Mouse (Mus musculus): ENCODE data around the gene Aqp9. TPM values are rescaled to one million over a fixed set of nuclear protein-coding genes. Genes with fewer than 3 reads are reported as not detected.

Aqp9 gene
- polyA plus RNA-seq, 1 experiment from 2014 or later, result 0.62 TPM

GRCm38 (mm10) chr9:71070628-71071027, 97.9 kb downstream of the Aqp9 start:
- no peak overlapping the region for H3K9ac ChIP-seq
- no peak overlapping the region for H3K4me2 ChIP-seq (replicated peaks)
- H3K9me3 ChIP-seq, result no peaks in the 10 kb centered on the region
- H3K27me3 ChIP-seq, result no peaks in the 10 kb centered on the region
- no peaks in the 10 kb centered on the region for H3K36me3 ChIP-seq
- 93% methylated on average over 2 of the region's 2 CpGs for WGBS
- no peak overlapping the region for H3K4me3 ChIP-seq
- H3K27ac ChIP-seq, result no peak overlapping the region
- ATAC-seq (ENCODE audit: low FRiP score, low read depth), result no peak
- 0 out of 2 replicates have a peak, but pooled peaks cover 4% of the 10 kb centered on the region for H3K4me1 ChIP-seq

- Histone ChIP-seq H3K4me2 (replicated peaks) (no peak overlapping the region), H3K36me3 (no peaks in the 10 kb centered on the region), H3K9ac (no peak overlapping the region), H3K27me3 (no peaks in the 10 kb centered on the region), H3K4me1 (0 out of 2 replicates have a peak, but pooled peaks cover 4% of the 10 kb centered on the region), H3K4me3 (no peak overlapping the region), H3K27ac (no peak overlapping the region), H3K9me3 (no peaks in the 10 kb centered on the region)
- no peak for ATAC-seq (ENCODE audit: low FRiP score, low read depth)
- WGBS, result 34% methylated on average over 6 of the region's 6 CpGs
These were observed 99.6 kb downstream of the Aqp9 start for GRCm38 (mm10) chr9:71068866-71069390.

GRCm38 (mm10) chr9:71067156-71067555, 101.3 kb downstream of the Aqp9 start:
- Histone ChIP-seq H3K9me3 (no peaks in the 10 kb centered on the region), H3K27me3 (no peaks in the 10 kb centered on the region), H3K9ac (no peak overlapping the region), H3K4me1 (0 out of 2 replicates have a peak, but pooled peaks cover 4% of the 10 kb centered on the region), H3K27ac (no peak overlapping the region), H3K36me3 (no peaks in the 10 kb centered on the region), H3K4me3 (no peak overlapping the region), H3K4me2 (replicated peaks) (no peak overlapping the region)
- 94% methylated on average over 5 of the region's 5 CpGs for WGBS
- no peak for ATAC-seq (ENCODE audit: low FRiP score, low read depth)

- Histone ChIP-seq H3K27me3 (no peaks in the 10 kb centered on the region), H3K4me3 (no peak overlapping the region), H3K36me3 (no peaks in the 10 kb centered on the region), H3K4me2 (replicated peaks) (no peak overlapping the region), H3K9me3 (no peaks in the 10 kb centered on the region), H3K27ac (no peak overlapping the region), H3K9ac (no peak overlapping the region), H3K4me1 (0 out of 2 replicates have a peak, but pooled peaks cover 4% of the 10 kb centered on the region)
- WGBS, result 58% methylated on average over 7 of the region's 7 CpGs
- ATAC-seq (ENCODE audit: low FRiP score, low read depth), result no peak
These were observed 102.0 kb downstream of the Aqp9 start for GRCm38 (mm10) chr9:71066491-71066890.

- no peak overlapping the region for H3K27ac ChIP-seq
- no peaks in the 10 kb centered on the region for H3K27me3 ChIP-seq
- H3K9me3 ChIP-seq, result no peaks in the 10 kb centered on the region
- H3K4me1 ChIP-seq, result 0 out of 2 replicates have a peak, but pooled peaks cover 4% of the 10 kb centered on the region
- WGBS, result 60% methylated on average over 6 of the region's 6 CpGs
- no peak overlapping the region for H3K4me2 ChIP-seq (replicated peaks)
- H3K4me3 ChIP-seq, result no peak overlapping the region
- H3K9ac ChIP-seq, result no peak overlapping the region
- H3K36me3 ChIP-seq, result no peaks in the 10 kb centered on the region
- ATAC-seq (ENCODE audit: low FRiP score, low read depth), result no peak
These were observed 103.1 kb downstream of the Aqp9 start for GRCm38 (mm10) chr9:71065343-71065875.

GRCm38 (mm10) chr9:71064291-71064840, 104.1 kb downstream of the Aqp9 start:
- no peak overlapping the region for H3K9ac ChIP-seq
- 0 out of 2 replicates have a peak, but pooled peaks cover 4% of the 10 kb centered on the region for H3K4me1 ChIP-seq
- ATAC-seq (ENCODE audit: low FRiP score, low read depth), result no peak
- no peaks in the 10 kb centered on the region for H3K9me3 ChIP-seq
- WGBS, result 83% methylated on average over 8 of the region's 8 CpGs
- no peak overlapping the region for H3K4me2 ChIP-seq (replicated peaks)
- no peaks in the 10 kb centered on the region for H3K36me3 ChIP-seq
- no peak overlapping the region for H3K27ac ChIP-seq
- H3K27me3 ChIP-seq, result no peaks in the 10 kb centered on the region
- no peak overlapping the region for H3K4me3 ChIP-seq

GRCm38 (mm10) chr9:71063551-71063950, 104.9 kb downstream of the Aqp9 start:
- Histone ChIP-seq H3K4me1 (0 out of 2 replicates have a peak, but pooled peaks cover 4% of the 10 kb centered on the region), H3K27ac (no peak overlapping the region), H3K4me2 (replicated peaks) (no peak overlapping the region), H3K4me3 (no peak overlapping the region), H3K9ac (no peak overlapping the region), H3K36me3 (no peaks in the 10 kb centered on the region), H3K27me3 (no peaks in the 10 kb centered on the region), H3K9me3 (no peaks in the 10 kb centered on the region)
- ATAC-seq (ENCODE audit: low FRiP score, low read depth), result no peak

- Histone ChIP-seq H3K4me3 (no peak overlapping the region), H3K27ac (no peak overlapping the region), H3K27me3 (no peaks in the 10 kb centered on the region), H3K36me3 (no peaks in the 10 kb centered on the region), H3K4me2 (replicated peaks) (no peak overlapping the region), H3K9ac (no peak overlapping the region), H3K9me3 (no peaks in the 10 kb centered on the region), H3K4me1 (0 out of 2 replicates have a peak, but pooled peaks cover 4% of the 10 kb centered on the region)
- WGBS, result 74% methylated on average over 4 of the region's 4 CpGs
- no peak for ATAC-seq (ENCODE audit: low FRiP score, low read depth)
These were observed 105.5 kb downstream of the Aqp9 start for GRCm38 (mm10) chr9:71062976-71063375.

- ATAC-seq (ENCODE audit: low FRiP score, low read depth), result no peak
- 0 out of 2 replicates have a peak, but pooled peaks cover 4% of the 10 kb centered on the region for H3K4me1 ChIP-seq
- H3K4me3 ChIP-seq, result no peak overlapping the region
- H3K36me3 ChIP-seq, result no peaks in the 10 kb centered on the region
- H3K9ac ChIP-seq, result no peak overlapping the region
- no peaks in the 10 kb centered on the region for H3K9me3 ChIP-seq
- H3K27ac ChIP-seq, result no peak overlapping the region
- no peak overlapping the region for H3K4me2 ChIP-seq (replicated peaks)
- H3K27me3 ChIP-seq, result no peaks in the 10 kb centered on the region
These were observed 106.2 kb downstream of the Aqp9 start for GRCm38 (mm10) chr9:71062301-71062700.

Other genes with a start within 250 kb of the Aqp9 start
- gene Lipc, start 216.5 kb downstream of the Aqp9 start, polyA plus RNA-seq (2015; fragmentation: Nextera tagmentation; extraction: Ambion mirVana), result not detected in 2 replicates
- gene Aldh1a2, start 47.1 kb upstream of the Aqp9 start, polyA plus RNA-seq (2015; fragmentation: Nextera tagmentation; extraction: Ambion mirVana), result 113 and 119 TPM in 2 replicates